ENCODE assay signal across 23 mouse cellular contexts in the genomic region with DNA sequence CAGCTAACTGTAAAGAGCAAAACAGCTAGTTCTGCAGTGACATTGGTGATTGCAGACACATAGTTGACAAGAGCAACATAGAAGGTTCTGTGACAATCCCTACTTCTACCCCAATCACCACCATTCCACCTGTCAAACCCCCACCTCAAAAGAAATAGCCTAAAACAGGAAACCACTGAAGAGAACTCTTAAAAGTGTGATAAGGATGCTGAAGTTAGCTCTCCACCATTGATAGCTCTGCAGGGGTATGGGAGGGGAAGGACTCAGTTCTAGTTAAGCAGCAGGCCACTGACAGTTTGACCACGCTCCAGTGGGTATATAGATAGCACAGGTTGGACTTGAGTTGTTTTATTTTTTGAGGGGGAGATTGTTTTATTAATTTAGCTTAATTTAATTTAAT.
"Had no signal": no experiment of that assay in that cellular context is flagged by ENCODE, and none has a peak within 500 bp of the region (broad histone marks: within the 10 kb centered on the region; RNA-seq: fewer than 3 reads in every experiment).

No protein-coding gene starts in this region.

- H3K9ac ChIP-seq: limb, embryonic 12.5 days; limb, embryonic 15.5 days; liver, embryonic 15.5 days; midbrain, embryonic 13.5 days; neural tube, embryonic 13.5 days; stomach, embryonic 15.5 days had no signal

- H3K36me3 ChIP-seq: limb, embryonic 12.5 days; limb, embryonic 15.5 days; liver, embryonic 15.5 days; midbrain, embryonic 10.5 days; midbrain, embryonic 13.5 days; neural tube, embryonic 13.5 days; stomach, embryonic 15.5 days had no signal

- H3K4me1 ChIP-seq: limb, embryonic 12.5 days; limb, embryonic 15.5 days; liver, embryonic 15.5 days; midbrain, embryonic 10.5 days; midbrain, embryonic 13.5 days; neural tube, embryonic 13.5 days; stomach, embryonic 15.5 days had no signal

- H3K27ac ChIP-seq: kidney, postnatal 0 days; layer of hippocampus, adult 2 months; left cerebral cortex, adult 2 months; limb, embryonic 12.5 days; limb, embryonic 15.5 days; liver, embryonic 15.5 days; midbrain, embryonic 10.5 days; midbrain, embryonic 13.5 days; neural tube, embryonic 13.5 days; stomach, embryonic 15.5 days had no signal

- ATAC-seq: intestine, postnatal 0 days; midbrain, embryonic 13.5 days; midbrain, embryonic 16.5 days had no signal

- H3K9me3 ChIP-seq: limb, embryonic 12.5 days; limb, embryonic 15.5 days; liver, embryonic 15.5 days; midbrain, embryonic 10.5 days; midbrain, embryonic 13.5 days; stomach, embryonic 15.5 days had no signal

- DNase-seq: kidney, adult 2 months; kidney, postnatal 25 days; layer of hippocampus, postnatal 36 days; lung, adult 2 months; lung, postnatal 14 days; lung, postnatal 4 days; retina, postnatal 1 day; right cerebral cortex, postnatal 25 days; spleen, adult 18-20 months; thymus, postnatal 25 days had no signal

- H3K27me3 ChIP-seq: limb, embryonic 12.5 days; limb, embryonic 15.5 days; liver, embryonic 15.5 days; midbrain, embryonic 13.5 days; neural tube, embryonic 13.5 days; stomach, embryonic 15.5 days had no signal

- H3K4me2 ChIP-seq: limb, embryonic 12.5 days; limb, embryonic 15.5 days; liver, embryonic 15.5 days; midbrain, embryonic 13.5 days; neural tube, embryonic 13.5 days; stomach, embryonic 15.5 days had no signal

- H3K4me3 ChIP-seq: layer of hippocampus, adult 2 months; left cerebral cortex, adult 2 months; limb, embryonic 12.5 days; limb, embryonic 15.5 days; liver, embryonic 15.5 days; midbrain, embryonic 10.5 days; midbrain, embryonic 13.5 days; myocyte; neural tube, embryonic 13.5 days; stomach, embryonic 15.5 days had no signal
